Mouse (Mus musculus): ENCODE measurements around the gene Dcaf11. TPM values are rescaled to one million over a fixed set of nuclear protein-coding genes. Genes with fewer than 3 reads are reported as not detected.
A peak's percentile ranks its signal among the peaks of the same experiment; 100 is the strongest.

The Dcaf11 gene
- total RNA-seq, 2 experiments from 2014 or later = 50.5 to 58.3 TPM

GRCm38 (mm10) chr14:55554635-55555034 lies 5.2 kb upstream of the Dcaf11 start:
- ATAC-seq (replicated peaks; ENCODE audit: poor library complexity, severe bottlenecking) = no peak

- ATAC-seq (replicated peaks; ENCODE audit: poor library complexity, severe bottlenecking) = no peak
These were observed 4.0 kb upstream of the Dcaf11 start for GRCm38 (mm10) chr14:55555788-55556187.

DNA sequence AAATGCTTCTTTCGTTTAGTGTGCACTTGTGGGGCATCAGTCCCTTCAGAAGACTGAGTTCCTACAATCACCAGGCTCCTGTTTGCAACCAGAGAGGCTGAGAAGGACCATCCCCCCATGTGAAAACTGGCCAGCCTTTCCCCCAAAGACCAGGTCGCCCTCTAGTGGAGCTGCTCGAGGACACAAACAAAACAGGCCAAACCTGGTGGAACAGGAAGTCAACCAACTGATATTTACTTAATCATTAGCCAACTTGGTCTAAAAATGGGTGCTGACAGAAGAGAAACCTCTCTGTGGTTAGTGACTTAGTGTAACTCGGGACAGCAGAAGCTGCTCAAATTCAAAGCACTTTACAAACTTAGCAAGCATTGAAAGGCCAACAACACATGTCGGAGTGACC lies 2.8 kb upstream of the Dcaf11 start:
- peak; percentile 34 for ATAC-seq (replicated peaks; ENCODE audit: poor library complexity, severe bottlenecking)

- ATAC-seq (replicated peaks; ENCODE audit: poor library complexity, severe bottlenecking) = no peak
These were observed 2.2 kb upstream of the Dcaf11 start for GRCm38 (mm10) chr14:55557587-55557986.

- no peak for ATAC-seq (replicated peaks; ENCODE audit: poor library complexity, severe bottlenecking)
These were observed 912 bp upstream of the Dcaf11 start for GRCm38 (mm10) chr14:55558740-55559448.

DNA sequence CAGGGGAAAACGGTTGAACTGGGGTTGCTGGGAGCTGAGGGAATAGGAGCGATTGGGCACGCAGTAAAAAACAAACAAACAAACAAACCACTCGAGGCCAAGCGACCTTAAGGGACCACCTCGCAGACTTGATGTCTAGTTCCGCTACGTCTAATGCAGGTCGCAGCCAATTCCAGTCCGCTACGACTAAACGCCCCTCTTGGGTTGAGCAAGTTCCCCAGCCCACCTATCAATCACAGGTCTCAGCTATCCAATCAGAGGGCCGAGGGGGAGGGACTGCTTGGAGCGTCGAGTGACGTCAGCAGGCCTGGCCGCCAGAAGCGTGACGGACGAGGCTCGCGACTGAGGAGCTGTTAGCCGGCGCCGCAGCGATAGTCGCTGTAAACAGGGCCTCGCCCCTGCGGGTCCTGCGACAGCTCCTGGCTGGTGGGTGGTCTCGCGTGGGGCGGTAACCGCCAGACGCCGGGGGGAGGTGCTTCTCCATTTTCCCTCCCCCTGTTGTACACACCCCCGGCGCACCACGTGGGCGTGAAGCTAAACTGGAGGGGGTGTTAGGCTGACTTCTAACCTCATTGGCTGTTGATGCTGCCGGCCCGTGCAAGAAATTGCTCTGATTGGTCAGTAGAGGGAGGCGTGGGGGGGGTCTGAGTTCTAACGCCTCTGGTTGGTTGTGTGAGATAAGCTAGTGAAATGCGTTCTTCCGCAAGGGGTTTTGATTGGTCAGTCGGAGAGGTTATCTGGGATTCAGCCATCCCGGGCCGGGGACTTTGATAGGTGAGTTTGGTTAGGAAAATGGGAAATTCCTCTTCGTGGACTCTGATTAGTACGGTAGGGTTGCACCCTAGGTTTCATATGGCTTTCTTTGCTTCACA lies 632 bp downstream of the Dcaf11 start, which contains the start of gene A730061H03Rik:
Gene A730061H03Rik, minus strand, starts transcription at position 205 of the 872 bp plus-strand sequence.
- ATAC-seq (replicated peaks; ENCODE audit: poor library complexity, severe bottlenecking) = peak; percentile 76

DNA sequence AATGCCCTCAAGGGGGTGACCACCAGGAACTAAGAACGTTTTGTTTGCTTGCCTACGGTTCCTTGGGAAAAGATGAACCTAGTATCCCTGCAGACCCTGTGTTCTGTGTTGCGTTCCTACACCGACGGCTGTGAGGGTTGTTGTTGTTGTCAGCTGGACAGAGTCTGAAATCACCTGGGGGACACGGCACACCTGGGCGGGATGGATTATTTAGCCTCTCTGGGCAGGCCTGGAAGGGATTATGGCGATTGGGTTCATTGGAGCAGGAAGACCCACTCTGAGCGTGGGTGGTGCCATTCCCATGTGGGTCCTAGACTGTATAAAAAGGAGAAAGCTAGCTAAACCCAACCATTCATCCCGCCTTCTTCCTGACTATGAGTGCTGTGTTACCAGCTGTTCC lies 2.1 kb downstream of the Dcaf11 start:
- no peak for ATAC-seq (replicated peaks; ENCODE audit: poor library complexity, severe bottlenecking)

DNA sequence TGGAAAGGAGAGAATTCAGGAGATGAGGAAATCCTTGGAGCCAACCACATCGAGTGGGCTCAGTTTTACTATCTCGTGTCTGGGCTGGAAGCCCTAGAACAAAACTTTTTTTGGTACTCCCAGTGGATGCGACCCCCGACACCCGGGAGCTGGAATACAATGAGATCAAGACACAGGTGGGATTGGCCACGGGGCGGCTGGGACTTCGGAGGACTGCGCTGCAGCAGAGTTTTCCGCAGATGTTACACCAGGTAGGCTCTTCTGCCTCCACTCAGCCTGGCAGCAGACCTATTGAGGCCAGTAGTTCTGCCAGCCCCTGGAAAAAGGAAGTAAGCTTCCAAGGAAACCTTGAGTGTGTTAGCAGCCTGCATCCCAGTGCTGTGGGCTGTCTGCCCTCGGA lies 3.4 kb downstream of the Dcaf11 start:
- no peak for ATAC-seq (replicated peaks; ENCODE audit: poor library complexity, severe bottlenecking)

DNA sequence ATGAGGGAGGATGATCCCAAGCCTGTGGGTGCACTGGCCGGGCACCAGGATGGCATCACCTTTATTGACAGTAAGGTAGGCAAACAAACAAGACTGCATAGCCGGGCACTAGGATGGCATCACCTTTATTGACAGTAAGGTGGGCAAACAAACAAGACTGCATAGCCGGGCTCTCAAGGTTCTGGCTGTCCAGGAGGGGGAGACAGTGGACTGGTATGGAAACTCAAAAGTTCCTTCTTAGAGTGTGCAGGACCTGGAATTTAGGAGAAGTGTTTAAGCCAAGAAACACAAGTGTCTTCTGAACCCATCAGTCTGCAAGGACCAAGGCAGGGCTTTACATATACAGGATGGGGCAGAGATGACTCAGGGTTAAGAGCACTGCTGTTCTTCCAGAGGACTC lies 5.9 kb downstream of the Dcaf11 start:
- ATAC-seq (replicated peaks; ENCODE audit: poor library complexity, severe bottlenecking) = no peak

DNA sequence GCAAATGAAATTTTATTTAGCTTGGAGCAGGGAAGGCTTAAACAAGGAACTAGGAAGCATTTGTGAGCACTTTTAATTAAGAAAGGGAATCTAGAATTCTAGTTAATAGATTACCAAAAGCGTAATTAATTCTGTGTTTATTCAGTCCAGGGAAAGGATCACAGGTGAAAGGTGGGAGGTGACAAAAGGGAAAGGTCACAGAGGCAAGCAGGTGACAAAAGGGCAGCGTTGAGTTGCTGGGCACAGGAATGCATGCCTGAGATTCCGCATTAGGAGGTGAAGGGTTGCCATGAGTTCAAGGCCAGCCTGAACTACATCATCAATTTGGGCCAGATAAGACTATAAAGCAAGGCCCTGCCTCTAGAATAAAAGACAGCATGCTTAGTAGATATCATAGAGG lies 7.7 kb downstream of the Dcaf11 start:
- ATAC-seq (replicated peaks; ENCODE audit: poor library complexity, severe bottlenecking) = no peak

DNA sequence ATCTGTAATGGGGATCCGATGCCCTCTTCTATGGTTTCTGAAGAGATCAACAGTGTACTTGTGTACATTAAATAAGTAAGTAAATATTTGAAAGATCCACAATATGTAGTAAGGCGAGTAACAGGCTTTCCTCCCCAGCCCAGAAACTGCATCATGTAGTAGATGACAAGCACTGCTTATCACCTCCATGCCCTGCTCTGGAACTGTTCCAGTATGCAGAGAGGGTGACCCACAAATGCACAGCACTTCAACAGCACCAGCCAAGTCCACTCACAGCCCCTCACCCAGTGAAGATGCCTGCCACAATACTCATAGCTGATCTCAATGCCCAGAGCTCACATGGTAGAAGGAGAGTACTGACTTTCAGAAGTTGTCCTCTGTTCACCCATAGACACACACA lies 10.8 kb downstream of the Dcaf11 start:
- no peak for ATAC-seq (replicated peaks; ENCODE audit: poor library complexity, severe bottlenecking)

GRCm38 (mm10) chr14:55571760-55572159 lies 12.0 kb downstream of the Dcaf11 start:
- no peak for ATAC-seq (replicated peaks; ENCODE audit: poor library complexity, severe bottlenecking)

GRCm38 (mm10) chr14:55575302-55575701 lies 15.5 kb downstream of the Dcaf11 start, which contains the start of gene Fitm1:
Fitm1 (plus strand) TSS chr14:55575617.
- ATAC-seq (replicated peaks; ENCODE audit: poor library complexity, severe bottlenecking) = no peak

- ATAC-seq (replicated peaks; ENCODE audit: poor library complexity, severe bottlenecking) = no peak
These were observed 15.9 kb downstream of the Dcaf11 start for GRCm38 (mm10) chr14:55575711-55576110.

- ATAC-seq (replicated peaks; ENCODE audit: poor library complexity, severe bottlenecking) = peak; percentile 35
These were observed 16.6 kb downstream of the Dcaf11 start for GRCm38 (mm10) chr14:55576376-55576775.

- peak; percentile 85 for ATAC-seq (replicated peaks; ENCODE audit: poor library complexity, severe bottlenecking)
These were observed 18.3 kb downstream of the Dcaf11 start, which contains the start of gene Psme1 for GRCm38 (mm10) chr14:55577871-55578667. Psme1 (plus strand) TSS chr14:55578123.

DNA sequence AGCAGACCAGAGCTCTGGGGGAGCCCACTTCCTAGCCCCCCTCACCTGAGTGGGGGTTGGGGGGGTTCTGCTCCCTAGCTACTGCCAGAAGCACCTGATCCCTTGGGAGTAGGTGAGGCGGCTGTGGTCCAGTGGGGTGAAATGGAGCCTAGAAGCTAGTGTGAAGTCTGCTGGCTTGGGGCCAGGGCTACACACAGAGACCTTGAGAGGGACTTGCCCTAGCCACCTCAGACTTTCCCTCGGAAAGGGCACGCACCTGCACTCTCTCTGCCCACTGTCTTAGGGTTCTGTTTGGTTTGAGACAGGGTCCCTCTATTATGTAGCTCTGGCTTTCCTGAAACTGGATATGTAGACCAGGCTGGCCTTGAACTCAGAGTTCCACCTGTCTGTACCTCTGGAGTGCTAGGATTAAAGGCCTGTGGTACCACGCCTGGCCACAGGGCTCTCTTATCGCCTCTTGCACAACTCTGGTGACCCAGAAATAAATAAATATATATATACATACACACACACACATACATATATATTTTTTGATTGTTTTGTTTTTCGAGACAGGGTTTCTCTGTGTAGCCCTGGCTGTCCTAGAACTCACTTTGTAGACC lies 19.0 kb downstream of the Dcaf11 start:
- ATAC-seq (replicated peaks; ENCODE audit: poor library complexity, severe bottlenecking) = no peak

- no peak for ATAC-seq (replicated peaks; ENCODE audit: poor library complexity, severe bottlenecking)
These were observed 20.0 kb downstream of the Dcaf11 start for GRCm38 (mm10) chr14:55579511-55580496.

GRCm38 (mm10) chr14:55580731-55581130 lies 20.9 kb downstream of the Dcaf11 start:
- no peak for ATAC-seq (replicated peaks; ENCODE audit: poor library complexity, severe bottlenecking)
